Mouse (Mus musculus): ENCODE results near the gene Gm1673.
A peak's percentile ranks its signal among the peaks of the same experiment; 100 is the strongest.

Gm1673 gene

GRCm38 (mm10) chr5:33997829-33998504 is 14.7 kb downstream of the Gm1673 start:
- no peak for DNase-seq

GRCm38 (mm10) chr5:33998505-33998877 is 15.3 kb downstream of the Gm1673 start:
- no peak for DNase-seq

GRCm38 (mm10) chr5:33999466-34000090 is 16.3 kb downstream of the Gm1673 start:
- peak; percentile 28 for DNase-seq

- DNase-seq: no peak
Observed at GRCm38 (mm10) chr5:34000809-34001208, 17.6 kb downstream of the Gm1673 start.

- DNase-seq: no peak
Observed at GRCm38 (mm10) chr5:34001401-34001800, 18.2 kb downstream of the Gm1673 start.

GRCm38 (mm10) chr5:34002636-34003035 is 19.4 kb downstream of the Gm1673 start:
- no peak for DNase-seq

- no peak for DNase-seq
Observed at GRCm38 (mm10) chr5:34004618-34005017, 21.4 kb downstream of the Gm1673 start.

GRCm38 (mm10) chr5:34006832-34007231 is 23.6 kb downstream of the Gm1673 start:
- no peak for DNase-seq

- no peak for DNase-seq
Observed at GRCm38 (mm10) chr5:34007392-34007941, 24.2 kb downstream of the Gm1673 start.

GRCm38 (mm10) chr5:34014652-34015051 is 31.4 kb downstream of the Gm1673 start:
- DNase-seq: no peak

GRCm38 (mm10) chr5:34018968-34019367 is 35.7 kb downstream of the Gm1673 start:
- no peak for DNase-seq

- no peak for DNase-seq
Observed at GRCm38 (mm10) chr5:34030101-34030500, 46.9 kb downstream of the Gm1673 start.

- DNase-seq: no peak
Observed at GRCm38 (mm10) chr5:34031022-34031421, 47.8 kb downstream of the Gm1673 start.

- no peak for DNase-seq
Observed at GRCm38 (mm10) chr5:34032520-34032919, 49.3 kb downstream of the Gm1673 start.

Measured in kidney, postnatal 14 days (tissue).